Mouse (Mus musculus): ENCODE data around the gene Odf3b. TPM values are rescaled to one million over a fixed set of nuclear protein-coding genes. Genes with fewer than 3 reads are reported as not detected.

Odf3b gene
- polyA plus RNA-seq, 1 experiment from 2014 or later: 0.54 TPM

DNA sequence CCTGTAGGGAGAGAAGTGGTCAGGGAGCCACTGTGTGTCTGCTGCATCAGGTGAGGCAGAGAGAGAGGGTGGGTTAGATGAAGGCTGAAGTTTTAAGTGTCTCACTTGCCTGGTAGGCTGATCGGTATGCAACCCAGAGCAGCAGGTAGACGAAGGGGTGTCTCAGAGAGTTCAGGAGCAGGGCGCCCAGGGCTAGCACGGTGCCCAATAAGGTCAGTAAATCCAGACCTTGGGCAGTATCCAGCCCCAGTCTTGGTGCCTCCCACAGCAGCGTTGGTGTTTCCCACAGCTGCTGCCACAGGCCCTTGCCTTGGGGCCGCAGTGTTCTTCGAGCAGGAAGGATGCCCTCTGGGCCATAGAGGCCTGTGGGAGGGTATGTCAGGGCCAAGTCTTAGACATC, 24.6 kb downstream of the Odf3b start:
- H3K36me3 ChIP-seq (ENCODE audit: control insufficient read depth, insufficient read depth, low read length): peaks cover 21% of the 10 kb centered on the region
- WGBS (ENCODE audit: insufficient replicate concordance): 86% methylated on average over 7 of the region's 7 CpGs
- no peak overlapping the region for H3K27ac ChIP-seq (ENCODE audit: low read depth, low read length)

DNA sequence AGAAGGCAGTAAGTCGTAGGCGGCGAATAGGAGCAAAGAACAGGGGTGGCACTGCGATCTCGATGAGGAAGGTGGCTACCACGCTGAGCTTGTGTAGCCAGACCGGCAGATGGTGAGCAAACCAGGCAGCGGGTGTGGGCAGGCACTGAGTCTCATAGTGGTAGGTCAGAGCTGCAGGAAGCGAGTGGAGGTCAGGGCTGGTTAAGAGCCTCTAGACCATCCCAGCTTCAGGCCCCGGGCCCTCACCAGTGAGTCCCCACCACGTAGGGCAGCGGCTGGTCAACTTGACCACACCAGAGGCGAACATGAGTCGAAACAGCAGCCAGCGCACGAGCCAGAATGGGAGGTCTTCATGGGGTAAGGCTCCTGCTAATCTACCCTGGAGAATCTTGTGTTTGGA, 25.2 kb downstream of the Odf3b start:
- peak overlapping the region; percentile 92; the same call in 1 of the 2 replicates for H3K9ac ChIP-seq (ENCODE audit: low read depth, low read length)
- peak overlapping the region; percentile 88; the same call in 1 of the 2 replicates for H3K4me2 ChIP-seq
- H3K4me3 ChIP-seq (ENCODE audit: low read depth, low read length): no peak overlapping the region

More for the DNA sequence above, 24.6 kb downstream of the Odf3b start:
- Histone ChIP-seq H3K27me3 (ENCODE audit: control insufficient read depth, insufficient read depth, low read length) (no peaks in the 10 kb centered on the region), H3K9ac (ENCODE audit: low read depth, low read length) (peak overlapping the region; percentile 92), H3K4me2 (peak overlapping the region; percentile 88), H3K9me3 (replicated peaks; ENCODE audit: control insufficient read depth, low read length) (no peaks in the 10 kb centered on the region), H3K4me3 (ENCODE audit: low read depth, low read length) (peak overlapping the region; percentile 85), H3K4me1 (ENCODE audit: control insufficient read depth, insufficient read depth, low read length) (peaks cover 19% of the 10 kb centered on the region)
- ATAC-seq (replicated peaks; ENCODE audit: insufficient number of reproducible peaks, low FRiP score, low TSS enrichment): no peak

GRCm38 (mm10) chr15:89352795-89353194, 26.3 kb downstream of the Odf3b start:
- Histone ChIP-seq H3K9ac (ENCODE audit: low read depth, low read length) (no peak overlapping the region), H3K36me3 (ENCODE audit: control insufficient read depth, insufficient read depth, low read length) (peaks cover 21% of the 10 kb centered on the region), H3K27ac (ENCODE audit: low read depth, low read length) (no peak overlapping the region), H3K27me3 (ENCODE audit: control insufficient read depth, insufficient read depth, low read length) (no peaks in the 10 kb centered on the region), H3K9me3 (replicated peaks; ENCODE audit: control insufficient read depth, low read length) (no peaks in the 10 kb centered on the region), H3K4me3 (ENCODE audit: low read depth, low read length) (no peak overlapping the region), H3K4me2 (no peak overlapping the region), H3K4me1 (ENCODE audit: control insufficient read depth, insufficient read depth, low read length) (peaks cover 14% of the 10 kb centered on the region)
- no peak for ATAC-seq (replicated peaks; ENCODE audit: insufficient number of reproducible peaks, low FRiP score, low TSS enrichment)
- WGBS (ENCODE audit: insufficient replicate concordance): 93% methylated on average over 12 of the region's 12 CpGs

More for the DNA sequence above, 25.2 kb downstream of the Odf3b start:
- Histone ChIP-seq H3K9me3 (replicated peaks; ENCODE audit: control insufficient read depth, low read length) (no peaks in the 10 kb centered on the region), H3K4me1 (ENCODE audit: control insufficient read depth, insufficient read depth, low read length) (peaks cover 18% of the 10 kb centered on the region), H3K27me3 (ENCODE audit: control insufficient read depth, insufficient read depth, low read length) (no peaks in the 10 kb centered on the region), H3K36me3 (ENCODE audit: control insufficient read depth, insufficient read depth, low read length) (peaks cover 21% of the 10 kb centered on the region), H3K27ac (ENCODE audit: low read depth, low read length) (no peak overlapping the region)
- WGBS (ENCODE audit: insufficient replicate concordance): 92% methylated on average over 16 of the region's 16 CpGs
- ATAC-seq (replicated peaks; ENCODE audit: insufficient number of reproducible peaks, low FRiP score, low TSS enrichment): no peak

- Histone ChIP-seq H3K27ac (ENCODE audit: low read depth, low read length) (no peak overlapping the region), H3K36me3 (ENCODE audit: control insufficient read depth, insufficient read depth, low read length) (peaks cover 21% of the 10 kb centered on the region), H3K4me3 (ENCODE audit: low read depth, low read length) (no peak overlapping the region), H3K9ac (ENCODE audit: low read depth, low read length) (no peak overlapping the region), H3K27me3 (ENCODE audit: control insufficient read depth, insufficient read depth, low read length) (no peaks in the 10 kb centered on the region), H3K4me2 (no peak overlapping the region), H3K4me1 (ENCODE audit: control insufficient read depth, insufficient read depth, low read length) (peaks cover 10% of the 10 kb centered on the region), H3K9me3 (replicated peaks; ENCODE audit: control insufficient read depth, low read length) (no peaks in the 10 kb centered on the region)
- WGBS (ENCODE audit: insufficient replicate concordance): 93% methylated on average over 14 of the region's 14 CpGs
- ATAC-seq (replicated peaks; ENCODE audit: insufficient number of reproducible peaks, low FRiP score, low TSS enrichment): no peak
Measured at GRCm38 (mm10) chr15:89352054-89352453, 27.0 kb downstream of the Odf3b start.

DNA sequence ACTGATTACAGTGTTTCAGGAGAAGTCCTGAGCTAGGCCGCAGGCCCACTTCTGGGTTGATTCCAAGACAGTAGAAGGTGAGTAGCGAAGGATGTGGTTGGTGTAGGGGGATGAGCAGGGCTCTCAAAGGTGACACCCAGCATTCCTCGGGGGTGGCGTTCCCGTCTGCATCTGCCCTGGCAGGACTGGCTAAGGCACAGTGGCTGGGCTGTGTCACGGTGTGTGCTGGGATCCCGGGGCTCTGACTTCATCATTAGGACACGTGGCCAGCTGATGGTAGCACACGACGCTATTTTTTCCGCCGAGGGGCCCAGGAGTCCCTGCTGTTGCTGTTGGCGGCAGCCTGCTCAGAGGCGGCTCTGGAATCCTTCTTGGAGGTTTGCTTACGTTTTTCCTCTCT, 27.8 kb downstream of the Odf3b start:
- H3K4me2 ChIP-seq: no peak overlapping the region
- H3K9ac ChIP-seq (ENCODE audit: low read depth, low read length): no peak overlapping the region
- H3K27me3 ChIP-seq (ENCODE audit: control insufficient read depth, insufficient read depth, low read length): no peaks in the 10 kb centered on the region
- WGBS (ENCODE audit: insufficient replicate concordance): 81% methylated on average over 15 of the region's 15 CpGs
- no peak overlapping the region for H3K4me3 ChIP-seq (ENCODE audit: low read depth, low read length)
- no peaks in the 10 kb centered on the region for H3K9me3 ChIP-seq (replicated peaks; ENCODE audit: control insufficient read depth, low read length)
- peaks cover 8% of the 10 kb centered on the region for H3K4me1 ChIP-seq (ENCODE audit: control insufficient read depth, insufficient read depth, low read length)
- H3K27ac ChIP-seq (ENCODE audit: low read depth, low read length): no peak overlapping the region
- ATAC-seq (replicated peaks; ENCODE audit: insufficient number of reproducible peaks, low FRiP score, low TSS enrichment): no peak
- H3K36me3 ChIP-seq (ENCODE audit: control insufficient read depth, insufficient read depth, low read length): peaks cover 21% of the 10 kb centered on the region

GRCm38 (mm10) chr15:89350447-89350846, 28.6 kb downstream of the Odf3b start:
- Histone ChIP-seq H3K27me3 (ENCODE audit: control insufficient read depth, insufficient read depth, low read length) (no peaks in the 10 kb centered on the region), H3K27ac (ENCODE audit: low read depth, low read length) (no peak overlapping the region), H3K4me2 (no peak overlapping the region), H3K36me3 (ENCODE audit: control insufficient read depth, insufficient read depth, low read length) (peaks cover 21% of the 10 kb centered on the region), H3K4me3 (ENCODE audit: low read depth, low read length) (no peak overlapping the region), H3K9me3 (replicated peaks; ENCODE audit: control insufficient read depth, low read length) (no peaks in the 10 kb centered on the region), H3K9ac (ENCODE audit: low read depth, low read length) (no peak overlapping the region), H3K4me1 (ENCODE audit: control insufficient read depth, insufficient read depth, low read length) (peaks cover 8% of the 10 kb centered on the region)
- WGBS (ENCODE audit: insufficient replicate concordance): 74% methylated on average over 5 of the region's 5 CpGs
- no peak for ATAC-seq (replicated peaks; ENCODE audit: insufficient number of reproducible peaks, low FRiP score, low TSS enrichment)

- no peak overlapping the region for H3K27ac ChIP-seq (ENCODE audit: low read depth, low read length)
- H3K4me3 ChIP-seq (ENCODE audit: low read depth, low read length): no peak overlapping the region
- no peak overlapping the region for H3K4me2 ChIP-seq
- WGBS (ENCODE audit: insufficient replicate concordance): 79% methylated on average over 3 of the region's 3 CpGs
- H3K27me3 ChIP-seq (ENCODE audit: control insufficient read depth, insufficient read depth, low read length): no peaks in the 10 kb centered on the region
- no peaks in the 10 kb centered on the region for H3K4me1 ChIP-seq (ENCODE audit: control insufficient read depth, insufficient read depth, low read length)
- ATAC-seq (replicated peaks; ENCODE audit: insufficient number of reproducible peaks, low FRiP score, low TSS enrichment): no peak
- no peaks in the 10 kb centered on the region for H3K36me3 ChIP-seq (ENCODE audit: control insufficient read depth, insufficient read depth, low read length)
- H3K9ac ChIP-seq (ENCODE audit: low read depth, low read length): no peak overlapping the region
- no peaks in the 10 kb centered on the region for H3K9me3 ChIP-seq (replicated peaks; ENCODE audit: control insufficient read depth, low read length)
Measured at GRCm38 (mm10) chr15:89343325-89343724, 35.8 kb downstream of the Odf3b start.

GRCm38 (mm10) chr15:89341678-89342077, 37.4 kb downstream of the Odf3b start:
- H3K36me3 ChIP-seq (ENCODE audit: control insufficient read depth, insufficient read depth, low read length): no peaks in the 10 kb centered on the region
- no peaks in the 10 kb centered on the region for H3K9me3 ChIP-seq (replicated peaks; ENCODE audit: control insufficient read depth, low read length)
- ATAC-seq (replicated peaks; ENCODE audit: insufficient number of reproducible peaks, low FRiP score, low TSS enrichment): no peak
- no peak overlapping the region for H3K27ac ChIP-seq (ENCODE audit: low read depth, low read length)
- 48% methylated on average over 1 of the region's 1 CpGs for WGBS (ENCODE audit: insufficient replicate concordance)
- H3K9ac ChIP-seq (ENCODE audit: low read depth, low read length): no peak overlapping the region
- H3K27me3 ChIP-seq (ENCODE audit: control insufficient read depth, insufficient read depth, low read length): no peaks in the 10 kb centered on the region
- H3K4me1 ChIP-seq (ENCODE audit: control insufficient read depth, insufficient read depth, low read length): no peaks in the 10 kb centered on the region
- H3K4me3 ChIP-seq (ENCODE audit: low read depth, low read length): no peak overlapping the region
- H3K4me2 ChIP-seq: no peak overlapping the region

DNA sequence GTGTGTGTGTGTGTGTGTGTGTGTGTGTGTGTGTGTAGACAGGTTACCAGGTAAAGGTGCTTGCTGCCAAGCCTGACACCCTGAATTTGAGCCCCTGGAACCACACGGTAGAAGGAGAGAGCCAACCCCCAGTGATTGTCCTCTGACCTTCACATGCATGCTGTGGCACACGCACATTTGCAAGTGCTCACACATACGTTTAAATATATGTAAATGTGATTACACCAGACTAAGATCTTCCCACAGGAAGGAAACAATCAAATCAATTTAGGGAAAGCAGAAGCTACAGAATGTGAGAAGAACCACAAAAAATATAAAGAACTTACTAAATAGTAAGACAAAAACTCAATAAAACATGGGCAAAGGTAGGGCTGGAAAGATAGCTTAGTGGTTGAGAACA, 38.9 kb downstream of the Odf3b start:
- H3K27me3 ChIP-seq (ENCODE audit: control insufficient read depth, insufficient read depth, low read length): no peaks in the 10 kb centered on the region
- no peak overlapping the region for H3K4me2 ChIP-seq
- no peak overlapping the region for H3K9ac ChIP-seq (ENCODE audit: low read depth, low read length)
- no peaks in the 10 kb centered on the region for H3K4me1 ChIP-seq (ENCODE audit: control insufficient read depth, insufficient read depth, low read length)
- H3K4me3 ChIP-seq (ENCODE audit: low read depth, low read length): no peak overlapping the region
- no peaks in the 10 kb centered on the region for H3K9me3 ChIP-seq (replicated peaks; ENCODE audit: control insufficient read depth, low read length)
- 83% methylated on average over 3 of the region's 3 CpGs for WGBS (ENCODE audit: insufficient replicate concordance)
- no peak for ATAC-seq (replicated peaks; ENCODE audit: insufficient number of reproducible peaks, low FRiP score, low TSS enrichment)
- H3K27ac ChIP-seq (ENCODE audit: low read depth, low read length): no peak overlapping the region
- no peaks in the 10 kb centered on the region for H3K36me3 ChIP-seq (ENCODE audit: control insufficient read depth, insufficient read depth, low read length)

All from heart, embryonic 11.5 days (tissue).